8 mouse cellular contexts compared by ENCODE assay signal in the genomic region with DNA sequence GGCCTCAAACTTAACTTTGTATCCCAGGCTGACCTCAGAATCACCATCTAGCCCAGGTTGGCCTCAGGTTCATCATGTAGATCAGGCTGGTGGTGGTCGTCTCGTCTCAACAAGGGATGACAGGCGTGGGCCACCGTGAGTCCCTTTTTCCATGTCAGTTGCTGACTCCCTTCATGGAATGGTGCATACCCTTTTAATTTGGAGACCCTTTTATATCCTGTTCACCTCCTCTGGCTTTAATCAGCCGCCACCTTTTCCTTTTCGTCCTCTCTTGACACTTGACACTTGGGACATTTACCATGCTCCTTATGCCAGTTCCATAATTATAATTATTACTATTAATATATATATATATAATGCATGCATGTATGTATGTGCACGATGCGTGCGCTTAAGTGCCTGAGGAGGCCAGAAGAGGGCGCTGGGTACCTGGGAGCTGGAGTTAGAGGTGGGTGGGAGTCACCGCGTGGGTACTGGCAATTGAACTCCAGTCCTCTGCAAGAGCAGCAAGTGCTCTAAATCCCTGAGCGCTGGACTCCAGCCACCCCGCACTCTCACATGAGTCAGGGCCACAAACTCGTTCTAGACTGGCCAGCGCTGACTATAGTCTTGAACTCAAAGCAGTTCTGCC. TPM values are rescaled to one million over a fixed set of nuclear protein-coding genes. Genes with fewer than 3 reads are reported as not detected.
DNase-seq lines count a peak whose midpoint lies in the region; ATAC-seq lines count a peak whose summit lies in the region.

No protein-coding gene starts in this region.

- peak overlapping the region; percentile 82 for H3K4me2 ChIP-seq in lung, embryonic 16.5 days (ENCODE audit: low read depth, low read length)
- peak overlapping the region; percentile 77 for H3K4me2 ChIP-seq in hindbrain, embryonic 14.5 days (replicated peaks)
- H3K4me2 ChIP-seq in midbrain, embryonic 14.5 days (ENCODE audit: low read length), result peak overlapping the region; percentile 74

- no peak for DNase-seq in lung, postnatal 14 days
- peak; percentile 15 for DNase-seq in embryo, embryonic 10.5 days (ENCODE audit: low spot score)
- DNase-seq in hindbrain, embryonic 14.5 days (ENCODE audit: low spot score), result no peak
- peak; percentile 19 for DNase-seq in midbrain, embryonic 14.5 days
- no peak for DNase-seq in adrenal gland, postnatal 10 days
- DNase-seq in natural killer cell, adult 2 months (ENCODE audit: low spot score in 2 of 2), result no peak
- no peak for DNase-seq in c-Kit-positive CD71-positive TER-119-positive erythroid progenitor cells, embryonic 14.5 days (ENCODE audit: low spot score)

- H3K4me3 ChIP-seq in lung, embryonic 16.5 days (ENCODE audit: low read length), result peak overlapping the region; percentile 59
- peak overlapping the region; percentile 90 for H3K4me3 ChIP-seq in hindbrain, embryonic 14.5 days (replicated peaks; ENCODE audit: low read length)
- H3K4me3 ChIP-seq in midbrain, embryonic 14.5 days (replicated peaks; ENCODE audit: low read depth, low read length), result peak overlapping the region; percentile 72

- no peaks in the 10 kb centered on the region for H3K36me3 ChIP-seq in lung, embryonic 16.5 days (ENCODE audit: control insufficient read depth, insufficient read depth, low read length)
- H3K36me3 ChIP-seq in hindbrain, embryonic 14.5 days (replicated peaks; ENCODE audit: control insufficient read depth, insufficient read depth), result 0 out of 2 replicates have a peak, but pooled peaks cover 2% of the 10 kb centered on the region
- no peaks in the 10 kb centered on the region for H3K36me3 ChIP-seq in midbrain, embryonic 14.5 days (ENCODE audit: control insufficient read depth, insufficient read depth, low read length)

- peaks cover 13% of the 10 kb centered on the region for H3K4me1 ChIP-seq in lung, embryonic 16.5 days (replicated peaks; ENCODE audit: control insufficient read depth, insufficient read depth, low read length)
- peaks cover 6% of the 10 kb centered on the region; the same call in 1 of the 2 replicates for H3K4me1 ChIP-seq in hindbrain, embryonic 14.5 days (replicated peaks; ENCODE audit: control insufficient read depth, insufficient read depth, low read length)
- H3K4me1 ChIP-seq in midbrain, embryonic 14.5 days (ENCODE audit: control insufficient read depth, insufficient read depth, low read length), result 0 out of 2 replicates have a peak, but pooled peaks cover 3% of the 10 kb centered on the region

- no peak overlapping the region for H3K27ac ChIP-seq in lung, embryonic 16.5 days (ENCODE audit: low read length)
- H3K27ac ChIP-seq in hindbrain, embryonic 14.5 days, result no peak overlapping the region
- no peak overlapping the region for H3K27ac ChIP-seq in midbrain, embryonic 14.5 days (replicated peaks; ENCODE audit: low read depth, low read length)

- H3K27me3 ChIP-seq in lung, embryonic 16.5 days (ENCODE audit: control insufficient read depth, insufficient read depth, low read depth, low read length), result no peaks in the 10 kb centered on the region
- no peaks in the 10 kb centered on the region for H3K27me3 ChIP-seq in hindbrain, embryonic 14.5 days (ENCODE audit: control insufficient read depth, insufficient read depth, low read length)
- no peaks in the 10 kb centered on the region for H3K27me3 ChIP-seq in midbrain, embryonic 14.5 days (ENCODE audit: control insufficient read depth, insufficient read depth, low read length)

- ATAC-seq in lung, embryonic 16.5 days (ENCODE audit: low read depth), result no peak
- ATAC-seq in hindbrain, embryonic 14.5 days (ENCODE audit: low FRiP score), result no peak
- ATAC-seq in midbrain, embryonic 14.5 days (ENCODE audit: low FRiP score, low TSS enrichment), result no peak

- H3K9ac ChIP-seq in lung, embryonic 16.5 days (ENCODE audit: low read length), result peak overlapping the region; percentile 69
- peak overlapping the region; percentile 94 for H3K9ac ChIP-seq in hindbrain, embryonic 14.5 days
- H3K9ac ChIP-seq in midbrain, embryonic 14.5 days (replicated peaks; ENCODE audit: low read length), result peak overlapping the region; percentile 87

- 0 out of 2 replicates have a peak, but pooled peaks cover 2% of the 10 kb centered on the region for H3K9me3 ChIP-seq in lung, embryonic 16.5 days (ENCODE audit: control insufficient read depth, low read length)
- H3K9me3 ChIP-seq in hindbrain, embryonic 14.5 days (ENCODE audit: control insufficient read depth, low read length), result no peaks in the 10 kb centered on the region
- H3K9me3 ChIP-seq in midbrain, embryonic 14.5 days (ENCODE audit: control insufficient read depth, low read length), result no peaks in the 10 kb centered on the region

- WGBS in lung, embryonic 16.5 days, result 70% methylated on average over 16 of the region's 16 CpGs
- 76% methylated on average over 16 of the region's 16 CpGs for WGBS in hindbrain, embryonic 14.5 days
- 73% methylated on average over 16 of the region's 16 CpGs for WGBS in midbrain, embryonic 14.5 days

RNA-seq across cellular contexts. Expression of a gene that starts 7.0 kb away (rescaled TPM):
- 56.2 and 58.1 TPM in 2 replicates for polyA plus RNA-seq in lung, embryonic 16.5 days (2015; fragmentation: Nextera tagmentation; extraction: Ambion mirVana)
- polyA plus RNA-seq in hindbrain, embryonic 14.5 days (2014; fragmentation: Nextera tagmentation; extraction: Ambion mirVana), result 62.2 and 63.0 TPM in 2 replicates
- 41.5 and 55.8 TPM in 2 replicates for polyA plus RNA-seq in midbrain, embryonic 14.5 days (2014; fragmentation: Nextera tagmentation; extraction: Ambion mirVana)
- total RNA-seq in adrenal gland, postnatal 10 days (2021), result 10 to 100 TPM; 35.1 to 40.0 TPM

RNA-seq across cellular contexts. Expression of a gene that starts 51.1 kb away (rescaled TPM):
- polyA plus RNA-seq in lung, embryonic 16.5 days (2015; fragmentation: Nextera tagmentation; extraction: Ambion mirVana), result 37.0 and 41.3 TPM in 2 replicates
- polyA plus RNA-seq in hindbrain, embryonic 14.5 days (2014; fragmentation: Nextera tagmentation; extraction: Ambion mirVana), result 49.2 and 51.9 TPM in 2 replicates
- 54.8 and 72.9 TPM in 2 replicates for polyA plus RNA-seq in midbrain, embryonic 14.5 days (2014; fragmentation: Nextera tagmentation; extraction: Ambion mirVana)
- 10 to 100 TPM; 27.7 to 34.4 TPM for total RNA-seq in adrenal gland, postnatal 10 days (2021)

RNA-seq across cellular contexts. Expression of a gene that starts 51.1 kb away (rescaled TPM):
- 26.1 and 31.2 TPM in 2 replicates for polyA plus RNA-seq in lung, embryonic 16.5 days (2015; fragmentation: Nextera tagmentation; extraction: Ambion mirVana)
- polyA plus RNA-seq in hindbrain, embryonic 14.5 days (2014; fragmentation: Nextera tagmentation; extraction: Ambion mirVana), result 41.3 and 41.5 TPM in 2 replicates
- 32.6 and 50.3 TPM in 2 replicates for polyA plus RNA-seq in midbrain, embryonic 14.5 days (2014; fragmentation: Nextera tagmentation; extraction: Ambion mirVana)
- 100 to 1,000 TPM; 120 to 174 TPM for total RNA-seq in adrenal gland, postnatal 10 days (2021)

Comparison
In these comparisons a context has a peak if more than half of its experiments do, and no peak if none do; other contexts are left out.
1. DNase-seq: peak in embryo, embryonic 10.5 days (single experiment) and midbrain, embryonic 14.5 days (single experiment); none in lung, postnatal 14 days (single experiment), hindbrain, embryonic 14.5 days (single experiment), adrenal gland, postnatal 10 days (single experiment), natural killer cell, adult 2 months (0 of 2) and c-Kit-positive CD71-positive TER-119-positive erythroid progenitor cells, embryonic 14.5 days (single experiment).
2. Peak in every context shown above with its lines, with median percentiles within 50 percentile points of each other: H3K4me2 ChIP-seq, H3K4me3 ChIP-seq and H3K9ac ChIP-seq.